In genomic region chr5:129786818-129787790, GRCm38 (mm10) we compare ENCODE assay signal across 8 mouse cellular contexts. TPM values are rescaled to one million over a fixed set of nuclear protein-coding genes. Genes with fewer than 3 reads are reported as not detected.
DNase-seq lines count a peak whose midpoint lies in the region; ATAC-seq and TF ChIP-seq lines count a peak whose summit lies in the region.

Psph (minus strand) TSS chr5:129787449.

- peak; percentile 93 for ATAC-seq in erythroid progenitor cell, adult 5-6 weeks (replicated peaks; ENCODE audit: low FRiP score, poor library complexity, severe bottlenecking)
- peak; percentile 100 for ATAC-seq in heart, embryonic 12.5 days (ENCODE audit: insufficient number of reproducible peaks, low FRiP score)
- ATAC-seq in kidney, postnatal 0 days (replicated peaks; ENCODE audit: low FRiP score, low read depth): peak; percentile 99
- ATAC-seq in liver, embryonic 11.5 days (replicated peaks; ENCODE audit: low FRiP score): peak; percentile 98
- peak; percentile 99 for ATAC-seq in stomach, embryonic 14.5 days (ENCODE audit: insufficient number of reproducible peaks, insufficient read depth, low FRiP score, low read depth)

- H3K36me3 ChIP-seq in heart, embryonic 12.5 days: peaks cover 33% of the 10 kb centered on the region
- H3K36me3 ChIP-seq in kidney, postnatal 0 days (ENCODE audit: insufficient read depth, low read length): peaks cover 30% of the 10 kb centered on the region
- peaks cover 28% of the 10 kb centered on the region for H3K36me3 ChIP-seq in liver, embryonic 11.5 days (ENCODE audit: control insufficient read depth, insufficient read depth, low read length)
- H3K36me3 ChIP-seq in stomach, embryonic 14.5 days (ENCODE audit: control insufficient read depth, insufficient read depth, low read length): peaks cover 28% of the 10 kb centered on the region

- no peaks in the 10 kb centered on the region for H3K9me3 ChIP-seq in heart, embryonic 12.5 days (replicated peaks)
- no peaks in the 10 kb centered on the region for H3K9me3 ChIP-seq in kidney, postnatal 0 days (replicated peaks; ENCODE audit: low read length)
- H3K9me3 ChIP-seq in liver, embryonic 11.5 days (ENCODE audit: control insufficient read depth, low read length): no peaks in the 10 kb centered on the region
- no peaks in the 10 kb centered on the region for H3K9me3 ChIP-seq in stomach, embryonic 14.5 days (ENCODE audit: control insufficient read depth, low read depth, low read length)

- no peaks in the 10 kb centered on the region for H3K27me3 ChIP-seq in heart, embryonic 12.5 days (replicated peaks)
- H3K27me3 ChIP-seq in kidney, postnatal 0 days (ENCODE audit: insufficient read depth, low read length): no peaks in the 10 kb centered on the region
- no peaks in the 10 kb centered on the region for H3K27me3 ChIP-seq in liver, embryonic 11.5 days (replicated peaks; ENCODE audit: control insufficient read depth, insufficient read depth, low read length)
- H3K27me3 ChIP-seq in stomach, embryonic 14.5 days (ENCODE audit: control insufficient read depth, insufficient read depth, low read length): no peaks in the 10 kb centered on the region

- WGBS in heart, embryonic 12.5 days: 0% methylated on average over 73 of the region's 73 CpGs
- 1% methylated on average over 73 of the region's 73 CpGs for WGBS in kidney, postnatal 0 days
- under 1% methylated on average over 73 of the region's 73 CpGs for WGBS in liver, embryonic 11.5 days
- under 1% methylated on average over 67 of the region's 73 CpGs for WGBS in stomach, embryonic 14.5 days

- peak; percentile 100 for DNase-seq in CD4-positive helper T cell, adult 2 months (ENCODE audit: low read depth, low spot score)
- peak; percentile 96 for DNase-seq in brain, embryonic 18.5 days (ENCODE audit: low read depth, low spot score)
- peak; percentile 99 for DNase-seq in kidney, postnatal 0 days (ENCODE audit: low spot score)
- DNase-seq in liver, embryonic 11.5 days (ENCODE audit: low spot score): peak; percentile 99
- DNase-seq in naive thymus-derived CD4-positive, alpha-beta T cell, adult 2 months (ENCODE audit: low read depth): peak; percentile 100

- peak within 1 kb of the TSS; percentile 96 for H3K4me3 ChIP-seq in heart, embryonic 12.5 days
- H3K4me3 ChIP-seq in kidney, postnatal 0 days (replicated peaks; ENCODE audit: low read depth, low read length): peak within 1 kb of the TSS; percentile 88
- peak within 1 kb of the TSS; percentile 94 for H3K4me3 ChIP-seq in liver, embryonic 11.5 days (ENCODE audit: low read depth, low read length)
- peak within 1 kb of the TSS; percentile 61 for H3K4me3 ChIP-seq in stomach, embryonic 14.5 days (ENCODE audit: low read depth, low read length)

- TF ChIP-seq CTCF in kidney, postnatal 0 days (IDR thresholded peaks at IDR 0.05; ENCODE audit: low read depth): 0 out of 2 replicates have a peak, but pooled peaks have one; percentile 13

- peak within 1 kb of the TSS; percentile 99 for H3K27ac ChIP-seq in heart, embryonic 12.5 days (ENCODE audit: poor library complexity, severe bottlenecking)
- peak within 1 kb of the TSS; percentile 97 for H3K27ac ChIP-seq in kidney, postnatal 0 days
- peak within 1 kb of the TSS; percentile 99 for H3K27ac ChIP-seq in liver, embryonic 11.5 days (ENCODE audit: low read depth, low read length)
- peak within 1 kb of the TSS; percentile 98 for H3K27ac ChIP-seq in stomach, embryonic 14.5 days (ENCODE audit: low read length)

- peak within 1 kb of the TSS; percentile 99 for H3K9ac ChIP-seq in heart, embryonic 12.5 days
- H3K9ac ChIP-seq in kidney, postnatal 0 days (ENCODE audit: low read depth, low read length): peak within 1 kb of the TSS; percentile 95
- H3K9ac ChIP-seq in liver, embryonic 11.5 days (ENCODE audit: low read depth, low read length): peak within 1 kb of the TSS; percentile 95
- H3K9ac ChIP-seq in stomach, embryonic 14.5 days (replicated peaks; ENCODE audit: low read depth, low read length): peak within 1 kb of the TSS; percentile 63

- H3K4me1 ChIP-seq in heart, embryonic 12.5 days (replicated peaks): peaks cover 20% of the 10 kb centered on the region
- no peaks in the 10 kb centered on the region; the same call in 1 of the 2 replicates for H3K4me1 ChIP-seq in kidney, postnatal 0 days (replicated peaks; ENCODE audit: insufficient read depth, low read length)
- peaks cover 19% of the 10 kb centered on the region for H3K4me1 ChIP-seq in liver, embryonic 11.5 days (replicated peaks; ENCODE audit: control insufficient read depth, insufficient read depth, low read length)
- peaks cover 6% of the 10 kb centered on the region for H3K4me1 ChIP-seq in stomach, embryonic 14.5 days (ENCODE audit: control insufficient read depth, insufficient read depth, low read length)

- peak within 1 kb of the TSS; percentile 79 for H3K4me2 ChIP-seq in heart, embryonic 12.5 days
- H3K4me2 ChIP-seq in kidney, postnatal 0 days (ENCODE audit: low read length): peak within 1 kb of the TSS; percentile 67
- peak within 1 kb of the TSS; percentile 84 for H3K4me2 ChIP-seq in liver, embryonic 11.5 days
- peak within 1 kb of the TSS; percentile 63 for H3K4me2 ChIP-seq in stomach, embryonic 14.5 days (replicated peaks; ENCODE audit: low read depth, low read length)

RNA-seq across cellular contexts. Expression of gene Psph, which starts in this region (rescaled TPM):
- 18.0 and 24.7 TPM in 2 replicates for total RNA-seq in erythroid progenitor cell, adult 5-6 weeks (2015; ENCODE audit: low replicate concordance)
- total RNA-seq in erythroid progenitor cell, adult 5-6 weeks (2017; ENCODE audit: low replicate concordance): 1.9 and 16.4 TPM in 2 replicates
- 27.0 and 27.4 TPM in 2 replicates for polyA plus RNA-seq in heart, embryonic 12.5 days (2016; fragmentation: Nextera tagmentation; extraction: Ambion mirVana)
- 65.8 and 66.1 TPM in 2 replicates for polyA plus RNA-seq in kidney, postnatal 0 days (2015; fragmentation: Nextera tagmentation; extraction: Ambion mirVana)
- 120 and 129 TPM in 2 replicates for polyA plus RNA-seq in liver, embryonic 11.5 days (2014; fragmentation: Nextera tagmentation; extraction: Ambion mirVana)
- 36.4 and 37.0 TPM in 2 replicates for polyA plus RNA-seq in stomach, embryonic 14.5 days (2014; fragmentation: Nextera tagmentation; extraction: Ambion mirVana)

Comparison
In these comparisons a context has a peak if more than half of its experiments do, and no peak if none do; other contexts are left out.
1. Peak in every context shown above with its lines: DNase-seq, ATAC-seq, H3K4me3 ChIP-seq and H3K27ac ChIP-seq.